Mouse (Mus musculus) gastrocnemius, adult 18-20 months (tissue): Measurements from ENCODE around the gene Dad1. TPM values are rescaled to one million over a fixed set of nuclear protein-coding genes. Genes with fewer than 3 reads are reported as not detected.

Experiments
- DNase-seq: peaks from one replicate; pipeline ENCODE4 v3.0.0; 2021; ENCODE audit warnings: low spot score
- total RNA-seq, 2 experiments: library from RNA; stranded (reverse); gene quantifications; 2 replicates each; pipeline ENCODE4 v1.2.3; 2021

Dad1 gene
- total RNA-seq, 2 experiments from 2014 or later, result 66.6 to 77.4 TPM

- DNase-seq, result no peak
Measured at GRCm38 (mm10) chr14:54225725-54226124, 28.2 kb downstream of the Dad1 start.

- DNase-seq, result no peak
Measured at GRCm38 (mm10) chr14:54224484-54225467, 29.1 kb downstream of the Dad1 start.

DNA sequence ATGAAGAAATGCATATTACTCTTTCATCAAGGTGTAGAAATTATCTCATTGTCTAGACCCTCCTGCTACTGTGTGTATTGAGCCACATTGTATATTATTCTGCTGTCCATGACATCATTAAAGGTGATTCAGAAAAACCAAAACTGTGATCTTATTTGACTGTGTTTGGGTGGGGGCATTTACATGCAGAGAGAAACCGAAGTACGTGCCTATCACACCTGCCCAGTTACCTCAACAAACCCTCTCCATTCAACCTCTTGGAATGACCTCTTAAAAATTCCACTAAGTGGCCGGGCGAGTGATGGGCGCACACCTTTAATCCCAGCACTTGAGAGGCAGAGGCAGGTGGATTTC lies 29.9 kb downstream of the Dad1 start:
- no peak for DNase-seq

GRCm38 (mm10) chr14:54223315-54224063 lies 30.4 kb downstream of the Dad1 start:
- DNase-seq, result no peak

DNA sequence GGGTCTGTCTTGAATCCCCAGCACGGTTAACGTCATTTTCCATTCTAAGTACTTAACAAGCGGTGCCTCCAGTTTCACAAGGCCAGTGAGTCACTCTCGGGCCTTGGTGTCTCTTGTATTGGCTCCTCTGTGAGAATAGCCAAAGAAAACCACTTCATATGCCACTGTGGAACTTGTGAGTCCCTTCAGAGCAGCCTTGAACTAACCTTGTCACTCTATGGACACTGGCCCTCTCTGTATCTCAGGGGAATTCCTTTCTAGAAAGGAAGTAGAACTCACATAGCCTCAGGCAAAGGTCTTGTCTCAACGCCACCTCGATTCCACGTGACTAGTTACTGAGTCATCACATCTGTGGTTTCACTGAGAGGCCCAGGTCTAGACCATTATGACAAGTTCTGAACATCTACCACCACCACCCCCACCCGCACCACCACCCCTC lies 31.6 kb downstream of the Dad1 start:
- DNase-seq, result no peak

- DNase-seq, result no peak
Measured at GRCm38 (mm10) chr14:54221641-54222040, 32.3 kb downstream of the Dad1 start.

DNA sequence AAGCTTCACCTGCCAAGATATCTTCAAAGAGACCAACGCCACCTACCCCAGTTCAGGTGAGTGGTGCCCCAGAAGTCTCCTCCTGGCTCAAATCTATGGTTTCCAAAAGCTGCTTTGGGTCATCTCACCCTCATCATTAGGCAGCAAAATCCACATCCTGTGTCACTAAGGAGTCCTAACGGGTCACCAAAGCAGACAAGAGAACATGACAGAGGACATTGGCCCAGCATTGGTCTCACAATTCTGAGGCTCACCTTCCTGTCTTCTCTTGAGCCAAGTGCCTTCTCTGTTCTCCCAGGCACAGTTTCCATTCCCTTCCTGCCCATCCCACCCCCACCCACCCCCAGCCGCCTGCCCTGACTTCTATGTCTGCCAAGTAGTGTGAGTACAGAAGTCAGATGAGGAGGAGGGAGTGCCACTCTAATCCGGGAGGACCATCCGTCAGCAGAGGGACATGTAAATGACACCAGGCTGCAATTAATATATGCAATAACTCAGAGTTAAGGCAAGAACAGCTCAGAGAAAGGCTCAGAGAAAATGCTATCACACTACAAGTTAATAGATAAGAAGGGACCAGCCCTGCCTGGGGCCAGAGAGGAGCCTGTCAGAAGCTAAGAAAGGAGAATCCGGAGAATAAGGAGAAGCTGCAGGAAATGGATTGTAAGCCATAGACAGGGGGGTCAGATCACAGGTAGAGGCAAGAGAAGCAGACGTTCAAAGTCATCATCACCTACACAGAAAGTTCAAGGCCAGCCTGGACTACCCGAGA lies 33.0 kb downstream of the Dad1 start:
- DNase-seq, result no peak

DNA sequence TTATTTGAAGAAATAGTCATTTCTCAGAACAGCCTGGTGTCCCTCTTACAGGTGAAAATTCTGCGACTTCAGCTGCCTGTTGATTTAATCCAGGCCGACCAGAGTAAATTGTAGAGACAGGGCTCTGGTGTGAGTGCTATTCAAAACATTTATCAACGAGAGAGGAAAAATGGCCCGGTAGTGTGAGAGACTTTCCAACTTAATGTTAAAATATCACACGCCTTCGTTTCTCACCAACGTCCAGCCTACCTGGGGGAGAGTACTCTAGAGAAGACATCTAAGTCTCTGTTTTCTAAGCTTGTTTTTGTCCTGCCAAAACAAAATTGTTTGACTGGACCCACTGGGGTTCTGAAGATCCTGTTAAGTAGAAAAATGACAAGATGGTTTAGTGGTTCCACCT lies 34.1 kb downstream of the Dad1 start:
- DNase-seq, result no peak

DNA sequence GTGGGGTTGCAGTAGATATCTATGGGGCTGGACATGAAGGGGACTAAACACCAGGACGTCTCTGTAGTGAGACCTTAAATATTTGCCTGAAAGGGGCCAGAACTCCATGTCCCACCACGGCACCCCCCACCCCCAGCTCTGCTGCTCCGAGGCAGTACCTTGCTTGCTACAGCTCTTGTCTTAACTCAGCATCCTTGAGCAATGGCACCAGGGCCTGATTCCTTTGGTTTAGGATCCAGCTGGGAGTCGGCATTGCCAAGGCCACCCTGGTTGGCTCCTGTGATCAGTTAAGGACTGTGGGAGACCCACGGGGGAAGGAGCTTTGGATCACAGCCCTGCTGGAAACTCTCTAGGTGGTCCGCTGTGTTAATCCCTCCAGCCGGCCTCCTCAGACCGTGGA lies 34.6 kb downstream of the Dad1 start:
- DNase-seq, result no peak

GRCm38 (mm10) chr14:54218721-54219120 lies 35.2 kb downstream of the Dad1 start:
- no peak for DNase-seq

GRCm38 (mm10) chr14:54218233-54218632 lies 35.7 kb downstream of the Dad1 start:
- DNase-seq, result no peak

DNA sequence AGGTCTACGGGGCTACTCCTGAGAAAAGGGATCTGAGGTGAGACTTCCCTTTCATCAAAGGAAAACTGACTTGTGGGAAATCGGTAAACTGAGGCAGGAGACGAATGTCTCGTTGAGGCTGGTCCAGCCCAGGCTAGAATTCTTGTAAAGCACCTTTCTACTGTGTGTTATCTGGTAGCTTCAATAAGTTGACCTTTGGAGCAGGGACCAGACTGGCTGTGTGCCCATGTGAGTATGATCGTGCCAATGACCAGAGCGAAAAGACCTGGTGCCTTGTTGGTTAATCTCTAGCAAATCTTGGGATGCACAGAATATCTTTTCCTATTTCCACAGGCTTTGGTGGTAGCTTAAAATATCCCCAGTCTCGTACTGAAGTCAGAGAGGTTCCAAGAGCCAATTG lies 37.8 kb downstream of the Dad1 start:
- no peak for DNase-seq

- DNase-seq, result no peak
Measured at GRCm38 (mm10) chr14:54214901-54215300, 39.0 kb downstream of the Dad1 start.

GRCm38 (mm10) chr14:54214477-54214876 lies 39.4 kb downstream of the Dad1 start:
- no peak for DNase-seq

DNA sequence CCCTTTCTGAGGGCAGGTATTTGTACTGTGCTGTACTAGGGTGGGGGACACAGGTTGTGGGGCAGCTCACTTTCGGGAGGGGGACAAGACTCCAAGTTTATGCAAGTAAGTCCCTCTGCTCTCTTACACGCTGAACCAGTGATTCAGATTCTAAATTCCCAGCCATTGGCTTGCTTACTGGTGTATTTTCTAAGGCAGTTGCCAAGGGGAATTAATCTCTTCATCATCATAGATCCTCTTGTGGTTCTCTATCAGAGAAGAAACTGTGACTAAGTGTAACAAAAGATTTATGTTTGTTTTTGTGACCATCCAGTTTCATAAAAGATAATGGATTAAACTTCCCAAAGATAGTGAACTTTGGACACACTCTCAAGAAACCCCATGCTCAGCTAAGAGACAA lies 40.2 kb downstream of the Dad1 start:
- DNase-seq, result no peak

DNA sequence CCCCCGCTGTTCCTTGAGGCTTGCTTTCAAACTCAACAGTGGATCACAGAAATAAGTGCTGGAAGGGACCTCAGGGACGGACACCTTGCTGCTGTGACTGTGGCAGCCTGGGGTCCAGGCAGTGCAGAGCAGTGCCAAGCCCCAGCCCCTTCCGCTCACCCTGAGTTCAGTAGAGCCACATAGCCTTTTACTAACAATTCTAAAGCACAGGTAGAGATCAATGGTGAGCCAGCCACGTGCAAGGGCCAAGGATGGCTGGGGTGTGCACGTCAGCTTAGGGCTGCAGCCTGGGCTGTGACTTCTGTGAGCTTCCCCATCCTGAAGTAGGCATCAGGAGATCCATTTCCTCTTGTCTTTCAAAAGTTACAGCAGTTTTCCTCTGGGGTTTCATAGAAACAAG lies 42.1 kb downstream of the Dad1 start:
- DNase-seq, result no peak

- DNase-seq, result no peak
Measured at GRCm38 (mm10) chr14:54211199-54211598, 42.7 kb downstream of the Dad1 start.

DNA sequence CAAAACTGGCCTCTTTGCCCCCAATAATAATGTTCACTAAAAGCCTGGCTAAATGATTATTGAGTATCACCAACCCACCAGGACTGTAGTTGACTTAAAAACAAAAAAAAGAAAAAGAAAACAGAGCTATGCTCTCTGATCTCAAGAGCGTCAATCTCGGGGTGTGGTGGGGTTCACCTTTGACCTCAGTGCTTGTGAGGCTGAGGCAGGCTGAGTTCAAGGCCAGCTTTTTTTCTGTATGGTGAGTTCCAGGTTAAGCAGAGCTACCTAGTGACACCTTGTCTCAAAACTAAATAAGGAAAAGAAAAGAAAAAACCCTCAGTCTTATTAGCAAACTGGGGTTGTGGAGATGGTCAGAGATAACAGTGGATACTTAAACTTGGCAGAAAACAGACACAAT lies 43.5 kb downstream of the Dad1 start:
- no peak for DNase-seq

DNA sequence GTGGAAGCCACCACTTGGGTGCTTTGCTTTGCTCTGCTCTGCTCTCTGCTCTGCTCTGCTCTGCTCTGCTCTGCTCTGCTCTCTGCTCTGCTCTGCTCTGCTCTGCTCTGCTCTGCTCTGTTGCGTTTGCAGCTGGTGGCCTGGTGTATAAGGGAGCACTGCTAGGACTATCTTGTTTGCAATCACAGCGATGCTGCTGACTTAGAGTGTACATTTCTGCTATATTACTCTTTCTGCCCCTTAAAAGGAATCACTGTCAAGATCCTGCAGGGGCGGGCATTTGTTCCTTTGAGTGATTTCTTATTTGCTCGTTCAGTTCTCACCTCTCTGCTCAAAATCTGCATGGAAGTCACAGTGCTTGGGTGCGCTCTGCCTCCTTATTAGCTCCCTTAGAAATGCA lies 44.0 kb downstream of the Dad1 start:
- no peak for DNase-seq

- DNase-seq, result no peak
Measured at GRCm38 (mm10) chr14:54208741-54209140, 45.2 kb downstream of the Dad1 start.

DNA sequence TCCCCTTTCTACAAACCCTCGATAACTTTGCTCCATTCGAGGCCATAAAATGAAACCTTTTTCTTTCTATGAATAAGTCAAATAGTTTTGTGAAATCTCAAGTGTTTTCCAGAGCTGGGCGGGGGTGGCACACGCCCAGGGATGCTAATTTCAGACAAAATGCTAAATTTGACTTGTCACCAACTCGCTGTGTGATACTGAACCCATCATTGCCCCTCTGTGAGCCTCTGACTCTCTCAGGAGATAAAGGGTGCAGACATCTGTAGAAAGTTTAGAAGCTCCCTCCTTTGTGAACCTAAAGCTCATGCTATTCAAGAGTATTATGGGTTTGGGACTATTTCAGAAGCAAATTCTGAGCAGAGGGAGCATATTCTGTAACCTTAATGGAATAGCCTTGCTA lies 46.0 kb downstream of the Dad1 start:
- DNase-seq, result no peak
